Mouse (Mus musculus) heart, embryonic 12.5 days (tissue): ENCODE results near the gene Optn. TPM values are rescaled to one million over a fixed set of nuclear protein-coding genes. Genes with fewer than 3 reads are reported as not detected.

Source experiments
- ATAC-seq: fragments of 200-750 bp; cut with Nextera tagmentation; 2 replicates; pipeline ENCODE4 v1.8.0; 2017; ENCODE audit warnings: moderate TSS enrichment, moderate library complexity; ENCODE audit not compliant: insufficient number of reproducible peaks, low FRiP score
- H3K27ac ChIP-seq: fragments of 300-500 bp; sonication (generic); 2 replicates; pipeline ENCODE4 v1.5.1; 2016; ENCODE audit warnings: mild to moderate bottlenecking, moderate library complexity; ENCODE audit not compliant: poor library complexity, severe bottlenecking
- H3K27me3 ChIP-seq: fragments of 300-500 bp; sonication (generic); replicated peaks from 2 replicates; pipeline ENCODE4 v1.6.1; 2016; ENCODE audit warnings: mild to moderate bottlenecking, moderate library complexity
- H3K36me3 ChIP-seq: fragments of 300-500 bp; sonication (generic); 2 replicates; pipeline ENCODE4 v1.6.1; 2016; ENCODE audit warnings: mild to moderate bottlenecking, moderate library complexity
- H3K4me1 ChIP-seq: fragments of 300-500 bp; sonication (generic); replicated peaks from 2 replicates; pipeline ENCODE4 v1.6.1; 2016; ENCODE audit warnings: mild to moderate bottlenecking
- H3K4me2 ChIP-seq: fragments of 300-500 bp; sonication (generic); 2 replicates; pipeline ENCODE4 v1.6.1; 2016; ENCODE audit warnings: mild to moderate bottlenecking, moderate library complexity
- H3K4me3 ChIP-seq: fragments of 300-500 bp; sonication (generic); 2 replicates; pipeline ENCODE4 v1.5.1; 2016; ENCODE audit warnings: mild to moderate bottlenecking
- H3K9ac ChIP-seq: fragments of 300-500 bp; sonication (generic); 2 replicates; pipeline ENCODE4 v1.6.1; 2016; ENCODE audit warnings: mild to moderate bottlenecking, moderate library complexity
- H3K9me3 ChIP-seq: fragments of 300-500 bp; sonication (generic); replicated peaks from 2 replicates; pipeline ENCODE4 v1.6.1; 2016; ENCODE audit warnings: mild to moderate bottlenecking, moderate library complexity
- WGBS: fragments of 180-500 bp; shearing (Covaris S2); methylation state at CpG from one replicate; pipeline ENCODE4 v1.1.7; 2016; 5-methylcytosine and 5-hydroxymethylcytosine counted together
- polyA plus RNA-seq: library from polyadenylated mRNA; unstranded; fragments of >200 nt; fragmentation: Nextera tagmentation; extraction: Ambion mirVana; gene quantifications from 2 replicates; pipeline ENCODE4 v1.2.1, GENCODE M21; 2016

Gene Optn
- polyA plus RNA-seq, 1 experiment from 2014 or later, result 17.5 TPM

GRCm38 (mm10) chr2:5011898-5012490, 51.9 kb downstream of the Optn start:
- H3K27ac ChIP-seq, result no peak overlapping the region
- H3K9ac ChIP-seq, result peak overlapping the region; percentile 71
- H3K27me3 ChIP-seq, result no peaks in the 10 kb centered on the region
- peak overlapping the region; percentile 77 for H3K4me3 ChIP-seq
- H3K36me3 ChIP-seq, result peaks cover 25% of the 10 kb centered on the region
- ATAC-seq, result no peak
- WGBS, result 15% methylated on average over 8 of the region's 8 CpGs
- H3K4me2 ChIP-seq, result peak overlapping the region; percentile 68
- H3K9me3 ChIP-seq, result 0 out of 2 replicates have a peak, but pooled peaks cover 4% of the 10 kb centered on the region
- H3K4me1 ChIP-seq, result peaks cover 9% of the 10 kb centered on the region

GRCm38 (mm10) chr2:5007107-5007506, 56.7 kb downstream of the Optn start:
- Histone ChIP-seq H3K9ac (no peak overlapping the region), H3K27me3 (no peaks in the 10 kb centered on the region), H3K36me3 (peaks cover 63% of the 10 kb centered on the region), H3K4me3 (no peak overlapping the region), H3K4me1 (peaks cover 9% of the 10 kb centered on the region), H3K9me3 (no peaks in the 10 kb centered on the region), H3K27ac (no peak overlapping the region), H3K4me2 (no peak overlapping the region)
- WGBS, result 90% methylated on average over 4 of the region's 4 CpGs
- ATAC-seq, result no peak

GRCm38 (mm10) chr2:5001266-5001665, 62.6 kb downstream of the Optn start:
- Histone ChIP-seq H3K36me3 (peaks cover 71% of the 10 kb centered on the region), H3K4me2 (no peak overlapping the region), H3K9ac (no peak overlapping the region), H3K9me3 (no peaks in the 10 kb centered on the region), H3K4me1 (no peaks in the 10 kb centered on the region), H3K4me3 (no peak overlapping the region), H3K27ac (no peak overlapping the region), H3K27me3 (no peaks in the 10 kb centered on the region)
- no peak for ATAC-seq
- WGBS, result 91% methylated on average over 6 of the region's 6 CpGs

- no peaks in the 10 kb centered on the region for H3K4me1 ChIP-seq
- H3K36me3 ChIP-seq, result peaks cover 71% of the 10 kb centered on the region
These were observed 64.9 kb downstream of the Optn start for GRCm38 (mm10) chr2:4998905-4999304.

GRCm38 (mm10) chr2:4996421-4996824, 67.4 kb downstream of the Optn start:
- WGBS, result 89% methylated on average over 6 of the region's 6 CpGs
- Histone ChIP-seq H3K9ac (no peak overlapping the region), H3K9me3 (no peaks in the 10 kb centered on the region), H3K27ac (no peak overlapping the region), H3K36me3 (peaks cover 76% of the 10 kb centered on the region), H3K4me2 (no peak overlapping the region), H3K4me3 (no peak overlapping the region), H3K4me1 (no peaks in the 10 kb centered on the region), H3K27me3 (no peaks in the 10 kb centered on the region)
- ATAC-seq, result no peak

More at GRCm38 (mm10) chr2:4998905-4999304, 64.9 kb downstream of the Optn start:
- Histone ChIP-seq H3K9me3 (no peaks in the 10 kb centered on the region), H3K4me2 (no peak overlapping the region), H3K27ac (no peak overlapping the region), H3K4me3 (no peak overlapping the region), H3K9ac (no peak overlapping the region), H3K27me3 (no peaks in the 10 kb centered on the region)
- ATAC-seq, result no peak
- 71% methylated on average over 3 of the region's 3 CpGs for WGBS

- no peak for ATAC-seq
- no peak overlapping the region for H3K27ac ChIP-seq
- H3K4me1 ChIP-seq, result no peaks in the 10 kb centered on the region
- peaks cover 79% of the 10 kb centered on the region for H3K36me3 ChIP-seq
- no peak overlapping the region for H3K4me3 ChIP-seq
- H3K27me3 ChIP-seq, result no peaks in the 10 kb centered on the region
- H3K4me2 ChIP-seq, result no peak overlapping the region
- no peak overlapping the region for H3K9ac ChIP-seq
- H3K9me3 ChIP-seq, result no peaks in the 10 kb centered on the region
- WGBS, result 95% methylated on average over 11 of the region's 11 CpGs
These were observed 68.2 kb downstream of the Optn start for GRCm38 (mm10) chr2:4995646-4996045.

GRCm38 (mm10) chr2:4994436-4994835, 69.4 kb downstream of the Optn start:
- Histone ChIP-seq H3K27ac (no peak overlapping the region), H3K9ac (no peak overlapping the region)

GRCm38 (mm10) chr2:4993584-4993983, 70.3 kb downstream of the Optn start:
- Histone ChIP-seq H3K4me2 (no peak overlapping the region), H3K27ac (no peak overlapping the region), H3K36me3 (peaks cover 66% of the 10 kb centered on the region), H3K9me3 (no peaks in the 10 kb centered on the region), H3K9ac (no peak overlapping the region), H3K27me3 (no peaks in the 10 kb centered on the region), H3K4me3 (no peak overlapping the region), H3K4me1 (no peaks in the 10 kb centered on the region)
- no peak for ATAC-seq
- WGBS, result 89% methylated on average over 11 of the region's 11 CpGs

More at GRCm38 (mm10) chr2:4994436-4994835, 69.4 kb downstream of the Optn start:
- no peak overlapping the region for H3K4me2 ChIP-seq
- ATAC-seq, result no peak
- no peaks in the 10 kb centered on the region for H3K4me1 ChIP-seq
- H3K36me3 ChIP-seq, result peaks cover 70% of the 10 kb centered on the region
- no peaks in the 10 kb centered on the region for H3K9me3 ChIP-seq
- WGBS, result 88% methylated on average over 4 of the region's 4 CpGs
- no peak overlapping the region for H3K4me3 ChIP-seq
- no peaks in the 10 kb centered on the region for H3K27me3 ChIP-seq

- no peak overlapping the region for H3K27ac ChIP-seq
- no peaks in the 10 kb centered on the region for H3K27me3 ChIP-seq
- H3K4me3 ChIP-seq, result no peak overlapping the region
- H3K4me2 ChIP-seq, result no peak overlapping the region
- peaks cover 28% of the 10 kb centered on the region for H3K36me3 ChIP-seq
- no peak overlapping the region for H3K9ac ChIP-seq
- H3K9me3 ChIP-seq, result no peaks in the 10 kb centered on the region
- 74% methylated on average over 11 of the region's 11 CpGs for WGBS
- ATAC-seq, result no peak
- no peaks in the 10 kb centered on the region for H3K4me1 ChIP-seq
These were observed 74.9 kb downstream of the Optn start for GRCm38 (mm10) chr2:4988826-4989424.

- H3K4me2 ChIP-seq, result no peak overlapping the region
- H3K27me3 ChIP-seq, result no peaks in the 10 kb centered on the region
- H3K9me3 ChIP-seq, result no peaks in the 10 kb centered on the region
- H3K4me3 ChIP-seq, result no peak overlapping the region
- 79% methylated on average over 8 of the region's 8 CpGs for WGBS
- no peak overlapping the region for H3K27ac ChIP-seq
- H3K36me3 ChIP-seq, result peaks cover 16% of the 10 kb centered on the region
- H3K9ac ChIP-seq, result no peak overlapping the region
- ATAC-seq, result no peak
- H3K4me1 ChIP-seq, result no peaks in the 10 kb centered on the region
These were observed 76.3 kb downstream of the Optn start for GRCm38 (mm10) chr2:4987388-4988180.

GRCm38 (mm10) chr2:4986798-4987197, 77.1 kb downstream of the Optn start:
- Histone ChIP-seq H3K36me3 (peaks cover 13% of the 10 kb centered on the region), H3K27me3 (no peaks in the 10 kb centered on the region), H3K27ac (no peak overlapping the region), H3K9ac (no peak overlapping the region), H3K9me3 (no peaks in the 10 kb centered on the region), H3K4me3 (no peak overlapping the region), H3K4me1 (no peaks in the 10 kb centered on the region), H3K4me2 (no peak overlapping the region)
- no peak for ATAC-seq
- 90% methylated on average over 4 of the region's 4 CpGs for WGBS
